Mouse (Mus musculus) lung, postnatal 14 days (tissue): ENCODE measurements around the gene Mast3.

ENCODE experiments used
- DNase-seq: peaks from one replicate; pipeline ENCODE4 v3.0.0; 2021

Gene Mast3

GRCm38 (mm10) chr8:70742176-70742575 lies 62.7 kb downstream of the Mast3 start:
- no peak for DNase-seq

GRCm38 (mm10) chr8:70741661-70742060 lies 63.2 kb downstream of the Mast3 start:
- no peak for DNase-seq

GRCm38 (mm10) chr8:70738211-70738610 lies 66.6 kb downstream of the Mast3 start:
- DNase-seq: peak; percentile 54

GRCm38 (mm10) chr8:70737705-70738104 lies 67.1 kb downstream of the Mast3 start:
- no peak for DNase-seq

- DNase-seq: no peak
Observed at GRCm38 (mm10) chr8:70730956-70731355, 73.9 kb downstream of the Mast3 start.

- no peak for DNase-seq
Observed at GRCm38 (mm10) chr8:70729808-70730475, 74.9 kb downstream of the Mast3 start.
